Mouse (Mus musculus) adrenal gland, postnatal 10 days (tissue): ENCODE results near the gene Ngdn. TPM values are rescaled to one million over a fixed set of nuclear protein-coding genes. Genes with fewer than 3 reads are reported as not detected.
"Not testable (repeated sequence)": the region's sequence is repeated elsewhere in the genome, so short reads cannot be mapped to it uniquely, and the experiment has no call there.

ENCODE experiments used
- DNase-seq: peaks from one replicate; pipeline ENCODE4 v3.0.0; 2021; ENCODE audit warnings: mixed read lengths
- total RNA-seq, 2 experiments: library from RNA; stranded (reverse); gene quantifications; 2 replicates each; pipeline ENCODE4 v1.2.3; 2021

Gene Ngdn
- total RNA-seq, 2 experiments from 2014 or later: 32.9 to 38.1 TPM

DNA sequence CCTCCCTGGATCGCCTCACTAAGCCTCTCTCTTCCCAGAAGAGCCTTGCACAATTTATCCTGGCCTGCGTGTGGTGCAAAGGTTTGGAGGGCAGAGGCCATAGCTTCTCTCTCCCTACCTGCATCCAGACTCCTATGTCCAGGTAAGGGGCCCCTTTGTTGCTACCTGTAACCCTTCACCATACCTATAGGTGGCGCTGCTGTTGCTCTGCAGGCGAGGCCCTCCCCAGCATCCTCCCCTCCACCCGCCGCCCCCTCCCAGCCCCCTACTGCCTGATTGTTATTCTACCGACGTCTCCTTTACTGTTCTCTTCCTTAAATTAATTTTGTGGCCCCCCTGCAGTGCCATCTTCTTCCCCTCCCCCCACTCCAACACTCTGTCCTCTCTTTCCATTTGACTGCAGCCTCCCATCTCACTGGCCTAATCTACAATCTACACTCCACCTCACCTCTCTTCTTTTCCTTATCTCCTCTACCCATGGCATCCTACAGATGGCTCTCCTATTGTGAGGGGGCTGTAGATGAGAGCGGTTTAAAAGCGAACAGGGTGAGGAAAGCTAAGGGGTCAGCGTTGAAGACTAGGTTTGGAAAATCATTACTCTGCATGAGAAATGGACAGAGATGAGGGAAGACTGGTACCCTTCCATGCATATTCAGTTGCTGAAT lies 13.9 kb downstream of the Ngdn start:
- peak; percentile 17 for DNase-seq

DNA sequence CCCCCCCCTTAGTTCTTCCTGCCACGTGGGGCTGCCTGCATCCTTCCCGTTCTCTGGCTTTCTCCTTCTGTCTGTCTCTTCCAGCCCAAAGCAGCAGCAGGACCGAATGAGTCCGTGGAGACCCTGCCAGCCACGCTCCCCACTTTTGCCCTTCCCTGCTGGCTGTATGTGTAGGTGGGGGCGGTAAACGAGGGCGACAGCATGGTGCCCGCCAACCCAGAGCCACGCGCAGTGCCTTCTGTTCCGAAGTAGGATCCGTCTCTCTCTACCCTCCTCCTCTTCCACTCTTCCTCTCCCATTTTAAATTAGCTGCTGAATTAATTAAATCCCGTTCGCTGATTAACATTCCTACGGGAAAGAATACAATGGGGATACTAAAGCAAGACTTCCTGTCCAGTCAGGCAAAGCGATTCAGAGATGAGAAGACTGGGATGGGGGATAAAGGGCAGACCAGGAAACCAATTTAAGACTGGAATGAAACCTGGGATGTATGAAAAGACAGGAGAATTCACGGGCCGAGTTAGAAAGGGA lies 17.5 kb downstream of the Ngdn start:
- no peak for DNase-seq

DNA sequence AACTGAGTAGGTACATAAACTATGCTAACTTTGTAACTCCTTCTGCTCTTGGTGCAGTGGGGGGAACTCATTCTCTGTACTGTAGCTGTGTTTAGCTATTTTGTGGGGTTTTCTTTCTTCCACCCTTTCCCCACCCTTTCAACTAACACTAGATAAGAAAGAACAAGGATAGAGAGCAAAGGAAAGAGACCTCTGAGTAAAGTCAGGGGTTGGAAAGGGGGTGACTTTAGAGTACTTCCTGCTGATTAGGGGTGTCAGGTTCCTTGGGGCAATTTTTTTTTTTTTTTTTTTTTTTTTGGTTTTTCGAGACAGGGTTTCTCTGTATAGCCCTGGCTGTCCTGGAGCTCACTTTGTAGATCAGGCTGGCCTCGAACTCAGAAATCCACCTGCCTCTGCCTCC lies 28.4 kb downstream of the Ngdn start:
- DNase-seq: not testable (repeated sequence)

DNA sequence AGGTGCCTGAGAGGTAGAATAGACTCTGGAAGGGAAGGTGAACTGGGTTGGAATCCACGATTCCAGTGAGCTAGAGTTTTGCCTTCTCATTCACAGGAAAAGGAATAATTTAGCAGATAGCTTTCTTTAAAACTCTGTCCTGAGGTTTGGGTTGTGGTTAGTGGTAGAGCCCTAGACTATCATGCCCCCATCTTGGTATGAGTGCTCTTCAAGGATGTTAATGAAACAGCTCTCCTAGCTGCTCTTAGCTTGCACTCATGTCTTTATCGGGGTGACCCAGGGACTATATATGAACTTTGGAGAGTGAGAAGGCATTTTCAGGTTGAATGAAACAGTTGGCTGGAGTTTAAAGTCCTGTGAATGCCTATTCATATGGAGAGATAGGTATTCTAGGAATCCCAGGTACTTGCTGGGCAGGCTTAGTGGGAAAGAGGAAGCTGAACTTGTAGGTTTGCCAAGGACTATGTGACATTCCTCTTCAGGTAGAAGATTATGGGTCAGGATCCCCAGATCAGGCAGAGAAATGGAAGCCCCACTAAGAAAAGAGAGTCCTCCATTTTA lies 32.8 kb downstream of the Ngdn start:
- no peak for DNase-seq

DNA sequence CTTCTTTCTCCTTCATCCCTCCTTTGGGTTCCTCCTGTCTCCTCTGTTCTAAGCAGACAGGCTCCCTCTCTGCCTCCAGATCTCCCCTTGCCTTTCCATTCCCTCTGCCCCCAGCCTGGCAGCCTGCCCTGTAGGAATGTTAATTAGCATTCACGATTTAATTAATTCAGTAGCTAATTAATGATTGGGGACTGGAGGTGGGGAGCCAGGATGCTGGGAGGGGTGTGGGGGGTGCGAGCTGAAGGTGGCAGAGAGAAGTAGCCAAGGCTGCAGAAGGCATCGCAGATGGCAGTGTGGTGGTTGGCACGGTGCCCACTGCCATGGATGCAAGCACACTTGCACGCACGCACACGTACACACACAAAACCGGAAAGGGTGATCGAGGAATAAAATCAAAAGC lies 37.2 kb downstream of the Ngdn start:
- peak; percentile 27 for DNase-seq

DNA sequence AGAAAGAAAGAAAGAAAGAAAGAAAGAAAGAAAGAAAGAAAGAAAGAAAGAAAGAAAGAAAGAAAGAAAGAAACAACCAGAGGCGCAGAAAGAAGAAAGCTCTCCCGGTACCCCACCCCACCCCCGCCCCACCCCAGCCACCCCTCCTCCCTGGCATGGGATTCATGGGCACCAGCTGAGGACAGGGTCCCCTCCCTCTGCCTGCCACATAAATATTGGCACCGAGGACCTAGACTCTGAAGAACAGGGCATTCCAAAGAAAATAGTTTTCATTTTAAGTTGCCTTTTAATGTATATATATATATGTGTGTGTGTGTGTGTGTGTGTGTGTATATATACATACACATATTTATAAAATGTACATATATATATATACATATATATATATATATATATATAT lies 37.8 kb downstream of the Ngdn start:
- DNase-seq: no peak

DNA sequence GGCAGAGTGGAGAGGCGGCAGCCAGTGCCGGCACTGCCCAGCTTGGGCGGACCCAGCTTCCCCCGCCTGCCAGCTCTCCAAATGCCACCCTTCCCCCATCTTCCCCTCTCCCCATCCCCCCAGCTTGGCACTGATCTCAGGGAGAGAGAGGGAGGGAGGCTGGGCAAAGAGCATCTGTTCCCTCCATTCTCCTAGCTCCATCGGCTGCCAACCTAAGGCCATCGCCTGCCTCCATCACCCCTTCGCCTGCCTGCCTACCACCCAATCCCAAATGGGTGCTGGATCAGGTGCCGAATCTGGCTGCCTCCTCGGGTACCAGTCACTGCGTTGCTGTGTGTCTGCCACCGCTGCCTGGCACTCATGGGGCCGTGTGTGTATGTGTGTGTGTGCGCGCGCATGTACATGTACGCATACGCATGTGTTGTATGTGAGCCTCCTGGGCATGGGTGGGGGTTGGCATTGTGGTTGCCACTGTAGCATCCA lies 38.5 kb downstream of the Ngdn start:
- DNase-seq: no peak

DNA sequence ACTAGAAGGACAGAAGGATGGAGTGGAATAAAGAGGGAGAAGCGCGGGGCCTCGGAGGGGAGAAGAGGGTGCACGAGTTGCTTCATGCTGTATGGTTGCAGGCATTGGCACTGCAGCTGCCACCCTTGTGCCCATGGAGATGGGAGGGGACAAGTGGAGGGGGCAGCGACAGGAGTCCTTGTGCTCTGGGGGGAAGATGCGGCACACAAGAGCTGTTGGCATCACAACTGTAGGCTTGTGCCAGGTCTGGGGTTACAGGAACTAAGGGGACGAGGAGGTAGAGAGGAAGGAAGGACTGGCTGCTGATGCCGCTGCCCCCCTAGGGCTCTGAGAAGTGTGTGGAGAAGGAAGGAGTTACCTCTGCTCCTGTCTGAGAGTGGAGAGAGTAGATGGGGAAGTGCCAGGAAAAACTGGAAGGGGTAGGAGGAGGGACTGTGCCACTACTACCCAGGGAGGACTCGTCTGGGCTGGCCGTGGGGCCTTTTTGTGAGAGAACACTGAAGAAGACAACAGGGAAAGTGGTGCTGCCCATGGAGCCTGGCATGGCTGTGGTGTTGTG lies 39.0 kb downstream of the Ngdn start:
- DNase-seq: no peak

DNA sequence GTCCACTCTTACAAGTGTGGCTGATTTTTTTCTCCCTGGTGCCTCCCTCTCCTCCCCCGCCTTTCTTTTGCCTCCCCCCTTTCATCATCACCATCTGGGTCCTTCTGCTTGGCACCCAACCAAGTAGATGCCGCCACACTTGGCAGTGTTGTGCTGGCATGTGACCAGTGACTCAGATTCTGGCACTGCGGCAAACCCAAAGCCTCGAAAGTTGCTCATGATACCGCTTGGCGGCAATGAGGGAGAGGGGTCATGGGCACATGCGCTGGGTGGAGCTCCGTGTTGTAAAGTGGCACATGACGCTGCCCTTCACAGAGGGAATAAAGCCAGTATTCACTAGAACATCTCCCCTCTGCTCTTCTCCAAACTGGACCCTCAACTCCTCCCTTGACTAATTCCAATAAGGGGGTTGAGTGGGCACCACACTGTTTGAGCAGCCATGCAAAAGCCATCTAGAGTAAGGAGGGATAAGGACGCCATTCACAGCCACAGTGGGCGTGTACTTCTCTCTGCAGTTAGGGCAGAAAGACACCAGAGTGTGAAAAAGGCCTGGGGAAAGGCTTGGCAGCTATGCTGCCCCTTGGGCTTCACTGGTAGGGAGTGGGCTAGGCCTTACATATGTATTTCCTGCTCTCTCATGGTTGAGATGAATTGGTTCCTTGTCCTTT lies 40.0 kb downstream of the Ngdn start:
- DNase-seq: peak; percentile 90

DNA sequence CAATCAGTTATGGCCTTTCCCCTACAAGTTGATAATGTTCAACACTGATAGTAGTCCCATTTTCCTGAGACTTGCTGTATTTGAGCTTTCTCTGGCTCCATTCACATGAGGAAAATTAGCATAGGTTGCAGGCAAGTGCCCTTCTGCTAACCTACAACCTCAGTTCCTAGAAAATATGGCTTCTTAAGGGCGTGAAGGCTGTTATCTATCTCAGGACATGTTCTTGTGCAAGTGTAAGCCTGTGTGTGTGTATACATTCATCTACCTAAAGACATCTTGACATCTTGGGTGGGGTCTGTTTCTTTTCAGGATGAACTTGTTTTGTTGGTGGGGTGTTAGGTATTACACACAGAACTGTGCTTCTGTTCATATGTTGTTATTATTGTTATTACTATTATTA lies 43.8 kb downstream of the Ngdn start:
- no peak for DNase-seq

DNA sequence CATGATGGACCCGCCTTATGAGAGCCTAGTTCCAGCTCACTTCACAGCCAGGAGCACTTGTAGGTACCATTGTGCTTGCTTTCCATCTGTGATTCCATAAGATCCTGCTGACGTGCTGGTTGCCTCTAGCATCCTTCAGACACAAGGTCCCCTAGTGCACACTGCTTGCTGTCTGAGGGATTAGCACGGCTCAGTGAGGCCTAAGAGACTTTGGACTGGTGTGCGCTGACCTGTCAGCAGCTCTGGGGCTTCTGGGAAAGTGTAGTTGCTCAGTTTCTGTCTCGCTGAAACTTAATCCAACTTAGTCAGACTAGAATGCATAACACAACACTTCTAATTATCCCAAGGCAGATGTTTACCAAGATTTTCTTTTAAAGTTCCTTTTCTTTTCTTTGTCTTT lies 44.7 kb downstream of the Ngdn start:
- DNase-seq: no peak

DNA sequence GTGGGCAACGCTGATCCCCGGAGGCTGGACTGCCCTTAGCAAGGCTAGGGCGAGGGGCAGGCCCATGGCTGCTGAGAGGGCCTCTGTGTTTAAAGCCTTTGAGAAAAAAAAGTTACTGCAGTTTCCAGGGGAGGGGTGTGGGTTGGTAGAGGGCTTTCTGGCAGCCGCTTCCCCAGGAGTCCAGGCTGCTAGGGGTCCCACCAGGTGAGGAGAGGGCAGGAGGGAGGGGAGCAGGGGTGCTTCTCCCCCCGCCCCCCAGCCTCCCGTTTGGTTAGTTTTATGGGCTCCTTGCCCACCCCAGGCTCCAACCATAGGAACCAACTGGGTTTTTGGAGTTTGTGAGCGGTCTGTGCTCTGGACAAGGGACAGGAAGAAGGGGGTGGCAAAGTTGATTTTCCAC lies 46.6 kb downstream of the Ngdn start:
- no peak for DNase-seq

DNA sequence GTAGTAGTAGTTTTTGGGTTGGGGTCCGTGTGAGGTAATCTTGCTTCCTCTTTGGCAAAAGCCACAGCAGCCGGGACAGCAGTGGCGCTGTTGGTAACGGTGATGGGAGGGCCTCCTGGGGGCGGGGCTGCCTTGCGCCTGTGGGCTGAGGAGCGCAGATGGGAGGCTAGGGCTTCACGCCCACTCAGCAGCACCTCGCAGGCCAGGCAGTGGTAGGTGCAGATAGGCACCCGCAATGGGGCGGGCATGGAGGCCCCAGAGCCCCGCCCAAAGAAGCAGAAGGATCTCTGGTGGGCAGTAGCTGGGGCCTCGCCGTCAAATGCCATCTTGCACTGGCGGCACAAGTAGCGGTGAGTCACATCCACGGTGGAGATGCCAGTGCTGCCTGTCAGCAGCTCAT lies 47.4 kb downstream of the Ngdn start:
- peak; percentile 33 for DNase-seq

DNA sequence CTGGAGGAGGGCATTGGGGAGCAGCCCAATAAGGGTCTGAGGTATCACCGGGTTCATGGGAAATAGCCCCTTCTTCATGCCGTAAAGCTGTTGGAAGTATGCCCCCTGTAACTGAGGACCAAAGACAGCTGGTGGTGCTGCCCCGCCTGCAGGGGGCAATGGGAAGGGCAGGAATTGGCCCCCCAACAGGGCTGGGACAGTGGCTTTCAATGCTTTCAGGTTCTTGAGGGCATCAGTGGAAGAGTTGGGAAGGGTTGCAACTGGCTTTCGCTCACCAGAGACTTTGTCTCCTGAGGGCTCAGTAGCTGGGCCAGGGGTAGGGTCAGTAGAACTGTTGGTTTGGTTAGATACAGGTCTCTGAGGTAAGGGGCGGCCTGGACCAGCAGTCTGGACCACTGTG lies 47.9 kb downstream of the Ngdn start:
- no peak for DNase-seq

DNA sequence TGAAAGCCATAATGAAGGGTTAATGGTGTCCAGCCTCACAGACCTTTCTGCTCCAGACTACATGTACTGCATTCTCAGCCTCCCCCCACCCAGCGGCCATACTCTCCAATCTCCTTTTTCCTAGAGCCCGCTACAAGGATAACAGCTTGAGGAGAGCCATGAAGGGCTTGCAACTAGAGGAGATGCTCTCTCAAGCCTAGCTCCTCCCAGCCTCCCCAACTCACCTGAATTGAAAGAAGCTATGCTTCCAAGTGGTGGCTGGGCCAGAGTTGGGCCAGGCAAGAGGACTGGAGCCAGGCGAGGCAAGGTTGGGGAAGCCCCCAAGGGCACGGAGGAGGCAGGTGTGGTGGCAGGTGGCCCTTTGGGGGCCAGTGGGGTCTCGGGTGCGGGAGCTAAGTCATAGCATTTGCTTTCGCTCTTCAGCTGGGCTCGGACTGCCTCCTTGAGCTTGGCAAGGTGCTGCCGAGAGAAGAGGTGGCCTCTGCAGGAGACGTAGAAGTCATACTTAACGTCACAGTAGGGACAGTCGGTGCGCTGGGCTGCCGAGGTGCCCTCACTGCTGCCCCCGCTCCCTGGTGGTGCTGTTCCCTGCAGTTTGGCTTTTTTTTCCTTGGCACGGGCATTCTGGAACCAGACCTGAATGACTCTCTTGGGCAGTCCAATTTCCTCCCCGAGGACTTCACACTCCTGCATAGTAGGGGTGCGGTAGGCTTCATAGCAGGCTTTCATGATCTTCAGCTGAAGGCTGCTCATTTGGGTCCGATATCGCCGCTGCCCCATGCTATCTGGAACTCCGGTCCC lies 48.5 kb downstream of the Ngdn start:
- DNase-seq: peak; percentile 46

DNA sequence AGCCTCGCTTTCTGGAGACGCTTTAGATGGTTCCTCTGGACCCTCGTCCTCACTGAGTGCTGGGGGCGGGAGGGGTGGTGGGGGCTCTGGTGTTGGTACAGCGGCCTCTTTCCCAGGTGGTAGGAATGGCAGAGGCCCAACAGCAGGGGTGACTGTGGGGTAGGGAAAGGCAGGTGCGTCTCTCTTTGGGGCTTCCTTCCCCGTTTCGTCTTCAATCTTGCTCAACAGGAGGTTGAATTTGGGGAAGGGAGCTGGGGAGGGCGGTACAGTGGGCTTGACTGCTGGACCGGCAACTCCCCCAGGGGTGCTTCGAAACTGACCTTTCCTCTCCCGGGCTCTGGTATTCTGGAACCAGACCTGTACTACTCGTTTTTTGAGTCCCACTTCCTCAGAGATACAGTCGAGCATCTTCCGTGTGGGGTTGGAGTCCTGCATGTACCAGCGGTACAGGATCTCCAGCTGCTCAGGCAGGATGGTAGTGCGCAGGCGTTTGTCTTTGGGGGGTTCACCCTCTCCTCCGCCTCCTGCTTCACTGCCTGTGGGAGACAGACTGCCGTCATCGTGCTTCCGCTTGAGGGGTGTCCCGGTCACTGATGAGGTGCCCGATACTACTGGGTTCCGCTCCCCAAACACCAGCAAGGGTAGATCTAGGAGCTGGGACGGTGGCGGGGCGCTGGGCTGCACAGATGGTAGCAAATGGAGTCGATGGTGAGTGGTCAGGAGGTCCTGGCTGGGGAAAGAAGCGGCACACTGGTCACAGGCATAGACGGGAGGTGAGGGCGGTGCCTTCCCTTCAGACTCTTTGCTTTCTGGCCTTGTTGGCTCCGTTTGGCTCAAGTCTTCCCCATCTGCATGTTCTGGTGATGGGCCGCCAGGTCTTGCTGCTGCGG lies 49.5 kb downstream of the Ngdn start:
- DNase-seq: no peak

DNA sequence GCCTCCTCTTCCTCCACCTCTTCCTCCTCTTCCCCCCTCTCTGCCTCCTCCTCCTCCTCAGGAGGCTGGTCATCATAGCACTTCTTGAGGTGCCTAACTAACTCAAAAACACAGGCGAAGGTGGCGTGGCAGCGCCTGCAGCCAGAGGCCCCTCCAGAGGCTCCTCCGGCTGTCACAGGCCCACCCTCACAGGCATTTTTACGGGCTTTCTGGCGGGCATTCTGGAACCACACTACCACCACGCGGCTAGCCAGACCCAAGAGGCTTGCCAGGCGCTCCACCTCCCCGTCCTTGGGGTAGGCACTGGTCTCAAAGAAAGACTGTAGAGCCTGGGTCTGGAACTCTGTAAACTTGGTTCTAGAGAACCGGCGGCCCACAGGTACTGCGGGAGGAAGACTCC lies 50.1 kb downstream of the Ngdn start:
- no peak for DNase-seq

DNA sequence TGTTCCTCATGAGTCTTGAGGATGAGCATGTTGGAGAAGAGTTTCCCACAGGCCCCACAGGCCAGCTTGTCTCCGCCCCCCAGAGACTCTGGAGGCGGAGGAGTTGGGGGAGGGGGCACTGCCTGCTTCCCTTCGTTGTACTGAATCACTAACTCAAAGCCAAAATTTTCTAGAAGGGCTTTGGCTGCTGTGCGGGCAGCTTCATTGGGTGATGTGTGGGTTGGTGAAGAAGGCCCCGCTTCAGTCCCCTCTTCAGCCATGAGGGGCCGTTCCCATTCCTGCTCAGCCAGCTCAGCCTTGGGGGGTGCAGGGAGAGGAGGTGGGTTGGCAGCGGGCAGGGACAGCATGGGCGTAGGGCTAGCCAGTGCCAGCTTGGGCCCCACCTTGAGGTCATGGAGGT lies 50.8 kb downstream of the Ngdn start:
- no peak for DNase-seq

DNA sequence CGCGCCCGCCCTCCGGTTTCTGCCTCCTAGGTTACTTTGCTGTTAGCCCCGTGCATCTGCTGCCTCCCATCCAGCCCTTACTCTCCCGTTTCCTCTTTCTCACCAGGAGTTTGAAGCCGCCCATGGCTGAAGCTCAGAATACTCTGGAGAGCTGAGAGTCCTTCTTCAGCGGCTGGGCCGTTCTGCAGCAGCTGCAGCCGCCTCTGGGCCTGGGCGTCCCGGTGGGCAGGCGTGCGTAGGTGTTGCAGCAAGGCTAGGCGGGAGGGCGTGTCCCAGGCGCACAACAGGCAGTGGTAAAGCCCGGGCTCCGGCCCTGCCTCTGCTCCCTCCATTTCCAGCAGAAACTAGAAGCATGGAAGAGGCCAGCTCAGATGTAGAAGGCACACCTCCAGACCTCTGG lies 56.5 kb downstream of the Ngdn start:
- DNase-seq: no peak
